ENCODE assay signal across 9 mouse cellular contexts in the genomic region with DNA sequence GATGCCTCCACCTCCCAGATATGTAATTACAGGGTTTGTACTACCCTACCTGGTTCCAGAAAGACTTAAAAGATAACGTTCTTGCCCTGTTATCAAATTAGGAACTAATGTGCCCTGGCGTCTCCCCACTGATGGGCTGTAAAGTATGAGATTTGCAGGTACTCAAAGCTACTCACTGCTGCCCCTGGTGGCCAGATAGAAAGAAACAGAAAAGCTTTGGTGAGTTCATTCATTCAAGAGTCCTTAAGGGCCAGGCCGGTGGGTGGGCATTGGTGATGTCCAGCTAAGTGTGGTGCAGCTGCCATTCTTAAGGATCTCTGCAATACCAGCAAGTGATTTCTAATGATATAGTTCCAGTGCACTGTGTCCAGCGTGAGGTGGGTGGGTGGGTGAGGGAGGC. TPM values are rescaled to one million over a fixed set of nuclear protein-coding genes. Genes with fewer than 3 reads are reported as not detected.
DNase-seq lines count a peak whose midpoint lies in the region; ATAC-seq lines count a peak whose summit lies in the region.
"Had no signal": no experiment of that assay in that cellular context is flagged by ENCODE, and none has a peak within 500 bp of the region (broad histone marks: within the 10 kb centered on the region; RNA-seq: fewer than 3 reads in every experiment).

No protein-coding gene starts in this region.

- no peak overlapping the region for H3K27ac ChIP-seq in liver, embryonic 12.5 days
- H3K27ac ChIP-seq in forebrain, embryonic 15.5 days (replicated peaks) = no peak overlapping the region
- H3K27ac ChIP-seq in neural tube, embryonic 15.5 days (replicated peaks) = no peak overlapping the region
- H3K27ac ChIP-seq: heart, embryonic 13.5 days had no signal

- no peak overlapping the region for H3K4me3 ChIP-seq in liver, embryonic 12.5 days
- H3K4me3 ChIP-seq in forebrain, embryonic 15.5 days = no peak overlapping the region
- no peak overlapping the region for H3K4me3 ChIP-seq in neural tube, embryonic 15.5 days (replicated peaks)
- H3K4me3 ChIP-seq: heart, embryonic 13.5 days had no signal

- H3K27me3 ChIP-seq in liver, embryonic 12.5 days (replicated peaks) = no peaks in the 10 kb centered on the region
- no peaks in the 10 kb centered on the region for H3K27me3 ChIP-seq in forebrain, embryonic 15.5 days
- no peaks in the 10 kb centered on the region for H3K27me3 ChIP-seq in neural tube, embryonic 15.5 days (replicated peaks)
- H3K27me3 ChIP-seq: heart, embryonic 13.5 days had no signal

- H3K9ac ChIP-seq in liver, embryonic 12.5 days = no peak overlapping the region
- no peak overlapping the region for H3K9ac ChIP-seq in forebrain, embryonic 15.5 days (replicated peaks)
- no peak overlapping the region for H3K9ac ChIP-seq in neural tube, embryonic 15.5 days (replicated peaks)
- H3K9ac ChIP-seq: heart, embryonic 13.5 days had no signal

- 51% methylated on average over 4 of the region's 4 CpGs for WGBS in liver, embryonic 12.5 days (ENCODE audit: insufficient replicate concordance)
- 82% methylated on average over 4 of the region's 4 CpGs for WGBS in forebrain, embryonic 15.5 days
- WGBS in neural tube, embryonic 15.5 days = 88% methylated on average over 4 of the region's 4 CpGs

- peaks cover 5% of the 10 kb centered on the region; the same call in 1 of the 2 replicates for H3K36me3 ChIP-seq in liver, embryonic 12.5 days
- H3K36me3 ChIP-seq in forebrain, embryonic 15.5 days = no peaks in the 10 kb centered on the region
- no peaks in the 10 kb centered on the region for H3K36me3 ChIP-seq in neural tube, embryonic 15.5 days

- ATAC-seq in liver, embryonic 12.5 days = no peak
- ATAC-seq in forebrain, embryonic 15.5 days (replicated peaks) = no peak
- no peak for ATAC-seq in neural tube, embryonic 15.5 days (ENCODE audit: low FRiP score)

- peak; percentile 18 for DNase-seq in adrenal gland, postnatal 25 days
- no peak for DNase-seq in adrenal gland, postnatal 4 days (ENCODE audit: low spot score in 2 of 2)
- peak; percentile 63 for DNase-seq in liver
- DNase-seq in embryo, embryonic 10.5 days (ENCODE audit: low spot score) = peak; percentile 58
- peak; percentile 72 for DNase-seq in retina, postnatal 1 day

- H3K9me3 ChIP-seq in liver, embryonic 12.5 days (replicated peaks) = no peaks in the 10 kb centered on the region
- no peaks in the 10 kb centered on the region for H3K9me3 ChIP-seq in forebrain, embryonic 15.5 days
- no peaks in the 10 kb centered on the region for H3K9me3 ChIP-seq in neural tube, embryonic 15.5 days (replicated peaks)
- H3K9me3 ChIP-seq: heart, embryonic 13.5 days had no signal

- H3K4me2 ChIP-seq in liver, embryonic 12.5 days = no peak overlapping the region
- H3K4me2 ChIP-seq in forebrain, embryonic 15.5 days (replicated peaks) = no peak overlapping the region
- no peak overlapping the region for H3K4me2 ChIP-seq in neural tube, embryonic 15.5 days
- H3K4me2 ChIP-seq: heart, embryonic 13.5 days had no signal

- H3K4me1 ChIP-seq in liver, embryonic 12.5 days = peaks cover 16% of the 10 kb centered on the region
- peaks cover 6% of the 10 kb centered on the region for H3K4me1 ChIP-seq in forebrain, embryonic 15.5 days
- peaks cover 16% of the 10 kb centered on the region for H3K4me1 ChIP-seq in neural tube, embryonic 15.5 days

RNA-seq across cellular contexts. Expression of gene Wwox, which starts 2.2 kb away (rescaled TPM):
- total RNA-seq in adrenal gland, postnatal 25 days (2021) = 31.3 and 37.2 TPM in 2 replicates
- total RNA-seq in adrenal gland, postnatal 4 days (2021) = 10 to 100 TPM; 28.8 to 30.2 TPM
- 4.9 and 5.2 TPM in 2 replicates for polyA plus RNA-seq in liver, embryonic 12.5 days (2016; fragmentation: Nextera tagmentation; extraction: Ambion mirVana)
- 10.0 and 10.7 TPM in 2 replicates for polyA plus RNA-seq in forebrain, embryonic 15.5 days (2015; fragmentation: Nextera tagmentation; extraction: Ambion mirVana)
- polyA plus RNA-seq in neural tube, embryonic 15.5 days (2015; fragmentation: Nextera tagmentation; extraction: Ambion mirVana) = 12.9 and 13.2 TPM in 2 replicates

RNA-seq across cellular contexts. Expression of gene Clec3a, which starts 23.7 kb away (rescaled TPM):
- total RNA-seq in adrenal gland, postnatal 25 days (2021) = not detected in 2 replicates
- not detected for total RNA-seq in adrenal gland, postnatal 4 days (2021)
- polyA plus RNA-seq in liver, embryonic 12.5 days (2016; fragmentation: Nextera tagmentation; extraction: Ambion mirVana) = not detected in 2 replicates
- polyA plus RNA-seq in forebrain, embryonic 15.5 days (2015; fragmentation: Nextera tagmentation; extraction: Ambion mirVana) = not detected in 2 replicates
- 0.56 TPM in 1 of 2 replicates, not detected in the other for polyA plus RNA-seq in neural tube, embryonic 15.5 days (2015; fragmentation: Nextera tagmentation; extraction: Ambion mirVana)
- polyA plus RNA-seq: heart, embryonic 13.5 days had no signal

Comparison
In these comparisons a context has a peak if more than half of its experiments do, and no peak if none do; other contexts are left out.
1. DNase-seq: peak in adrenal gland, postnatal 25 days (single experiment), liver (single experiment), embryo, embryonic 10.5 days (single experiment) and retina, postnatal 1 day (single experiment); none in adrenal gland, postnatal 4 days (0 of 2).